Mouse (Mus musculus) forebrain, embryonic 13.5 days (tissue): ENCODE data around the gene Smim14. TPM values are rescaled to one million over a fixed set of nuclear protein-coding genes. Genes with fewer than 3 reads are reported as not detected.

Experiments
- ATAC-seq: fragments of 200-750 bp; cut with Nextera tagmentation; 2 replicates; pipeline ENCODE4 v1.8.0; 2017
- H3K27ac ChIP-seq: fragments of 300-500 bp; sonication (generic); 2 replicates; pipeline ENCODE4 v1.5.1; 2015; ENCODE audit warnings: inconsistent platforms, mild to moderate bottlenecking, moderate library complexity
- H3K27me3 ChIP-seq: fragments of 300-500 bp; sonication (generic); 2 replicates; pipeline ENCODE4 v1.6.1; 2015; ENCODE audit warnings: mild to moderate bottlenecking, inconsistent platforms
- H3K36me3 ChIP-seq: fragments of 300-500 bp; sonication (generic); 2 replicates; pipeline ENCODE4 v1.6.1; 2015; ENCODE audit warnings: mild to moderate bottlenecking, inconsistent platforms; ENCODE audit not compliant: poor library complexity, severe bottlenecking
- H3K4me1 ChIP-seq: fragments of 300-500 bp; sonication (generic); 2 replicates; pipeline ENCODE4 v1.6.1; 2015; ENCODE audit warnings: inconsistent platforms
- H3K4me2 ChIP-seq: fragments of 300-500 bp; sonication (generic); 2 replicates; pipeline ENCODE4 v1.6.1; 2015; ENCODE audit warnings: inconsistent platforms, mild to moderate bottlenecking, moderate library complexity
- H3K4me3 ChIP-seq: fragments of 300-500 bp; sonication (generic); 2 replicates; pipeline ENCODE4 v1.5.1; 2015; ENCODE audit warnings: mild to moderate bottlenecking, inconsistent platforms
- H3K9ac ChIP-seq: fragments of 300-500 bp; sonication (generic); 2 replicates; pipeline ENCODE4 v1.6.1; 2015; ENCODE audit warnings: mild to moderate bottlenecking, inconsistent platforms
- H3K9me3 ChIP-seq: fragments of 300-500 bp; sonication (generic); replicated peaks from 2 replicates; pipeline ENCODE4 v1.6.1; 2016; ENCODE audit warnings: inconsistent platforms
- WGBS: fragments of 180-500 bp; shearing (Covaris S2); methylation state at CpG from one replicate; pipeline ENCODE4 v1.1.7; 2015; 5-methylcytosine and 5-hydroxymethylcytosine counted together
- polyA plus RNA-seq: library from polyadenylated mRNA; unstranded; fragments of >200 nt; fragmentation: Nextera tagmentation; extraction: Ambion mirVana; gene quantifications from 2 replicates; pipeline ENCODE4 v1.2.1, GENCODE M21; 2015

Smim14 gene
- polyA plus RNA-seq, 1 experiment from 2014 or later: 133 TPM

DNA sequence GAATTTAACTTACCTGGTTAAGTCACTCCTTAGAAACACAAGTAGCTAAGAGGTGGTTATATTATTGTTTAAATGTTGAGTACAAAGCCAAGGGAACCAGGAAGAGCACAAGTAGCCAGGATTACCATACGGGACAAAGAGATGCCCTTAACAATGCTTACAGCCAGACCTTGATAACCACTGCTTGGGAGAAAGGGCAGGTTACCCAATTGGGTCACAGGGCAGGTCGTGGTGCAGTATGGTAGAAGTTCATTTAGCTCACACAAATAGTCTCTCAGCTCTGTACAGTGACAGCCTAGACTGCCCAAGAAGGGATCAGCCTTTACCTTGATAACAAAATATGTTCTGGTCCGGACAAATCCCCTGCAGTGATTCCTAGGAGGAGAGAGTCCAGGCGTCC lies 88.0 kb downstream of the Smim14 start:
- Histone ChIP-seq H3K9me3 (no peaks in the 10 kb centered on the region), H3K4me1 (no peaks in the 10 kb centered on the region), H3K4me2 (no peak overlapping the region), H3K9ac (no peak overlapping the region), H3K4me3 (no peak overlapping the region), H3K27ac (no peak overlapping the region), H3K27me3 (no peaks in the 10 kb centered on the region), H3K36me3 (peaks cover 25% of the 10 kb centered on the region)
- ATAC-seq: no peak
- 80% methylated on average over 4 of the region's 4 CpGs for WGBS

DNA sequence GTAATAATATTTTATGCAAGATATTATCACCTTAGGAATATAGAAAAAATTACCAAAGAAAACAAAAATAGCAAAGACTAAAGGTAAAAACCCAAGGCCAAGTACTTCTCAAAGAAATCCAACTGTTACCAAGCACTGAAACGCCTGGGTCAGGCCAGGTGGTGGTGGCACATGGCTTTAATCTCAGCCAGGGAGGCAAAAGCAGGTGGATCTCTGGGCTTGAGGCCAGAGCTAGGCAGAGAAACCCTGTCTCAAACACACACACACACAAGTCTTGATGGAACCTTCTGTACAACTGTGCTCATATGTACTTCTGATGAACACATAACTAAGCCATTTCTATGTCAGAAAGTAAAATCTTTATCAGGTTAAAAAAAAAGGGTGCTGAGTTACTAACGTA lies 89.2 kb downstream of the Smim14 start:
- H3K4me1 ChIP-seq: no peaks in the 10 kb centered on the region
- no peaks in the 10 kb centered on the region for H3K9me3 ChIP-seq
- no peak overlapping the region for H3K4me2 ChIP-seq
- peaks cover 24% of the 10 kb centered on the region for H3K36me3 ChIP-seq
- no peaks in the 10 kb centered on the region for H3K27me3 ChIP-seq
- no peak overlapping the region for H3K9ac ChIP-seq
- 81% methylated on average over 2 of the region's 2 CpGs for WGBS
- H3K4me3 ChIP-seq: no peak overlapping the region
- ATAC-seq: no peak
- H3K27ac ChIP-seq: no peak overlapping the region

DNA sequence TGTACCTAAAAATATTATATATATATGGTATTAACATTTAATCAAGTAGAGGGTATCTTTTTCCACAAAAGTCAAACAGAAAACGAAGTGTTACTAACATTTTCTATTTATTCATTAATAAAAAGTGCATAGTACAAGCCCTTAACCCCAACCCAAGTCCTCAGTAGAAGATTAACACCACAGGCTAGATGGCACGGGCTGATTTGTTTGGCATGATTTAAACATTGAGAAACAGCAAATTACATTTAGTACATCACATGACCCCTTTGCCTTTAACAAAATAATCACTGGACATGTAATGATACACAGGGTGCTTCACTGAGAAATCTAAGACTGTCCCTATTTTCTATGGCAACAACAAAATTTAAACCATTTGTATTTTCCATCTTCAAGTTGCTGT lies 90.2 kb downstream of the Smim14 start:
- H3K9ac ChIP-seq: no peak overlapping the region
- H3K27ac ChIP-seq: no peak overlapping the region
- H3K27me3 ChIP-seq: no peaks in the 10 kb centered on the region
- WGBS: 82% methylated on average over 2 of the region's 2 CpGs
- no peaks in the 10 kb centered on the region for H3K4me1 ChIP-seq
- peaks cover 17% of the 10 kb centered on the region for H3K36me3 ChIP-seq
- H3K9me3 ChIP-seq: no peaks in the 10 kb centered on the region
- no peak for ATAC-seq
- no peak overlapping the region for H3K4me2 ChIP-seq
- no peak overlapping the region for H3K4me3 ChIP-seq

DNA sequence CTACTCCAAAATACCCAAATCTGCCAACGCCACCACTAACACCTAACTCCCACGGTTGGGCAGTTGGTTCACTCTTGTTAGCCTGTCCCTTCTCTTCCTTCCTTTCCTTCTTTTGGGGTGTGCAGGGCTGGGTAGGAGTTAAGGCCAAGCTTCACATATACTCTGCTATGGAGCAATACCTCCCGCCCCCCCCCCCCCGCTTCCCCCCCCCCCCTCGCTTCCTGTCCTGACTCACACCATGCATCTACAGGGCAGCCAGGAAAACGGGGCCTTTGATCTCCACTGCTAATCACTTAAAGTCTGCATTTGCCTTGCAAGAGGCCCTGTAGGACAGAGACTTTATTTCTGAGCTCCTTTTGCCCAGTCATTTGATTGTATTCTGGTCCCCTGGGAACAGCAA lies 92.0 kb downstream of the Smim14 start:
- no peak overlapping the region for H3K27ac ChIP-seq
- no peak for ATAC-seq
- no peak overlapping the region for H3K4me2 ChIP-seq
- no peak overlapping the region for H3K9ac ChIP-seq
- no peaks in the 10 kb centered on the region for H3K27me3 ChIP-seq
- peaks cover 13% of the 10 kb centered on the region for H3K36me3 ChIP-seq
- no peaks in the 10 kb centered on the region for H3K9me3 ChIP-seq
- 93% methylated on average over 2 of the region's 6 CpGs for WGBS
- no peak overlapping the region for H3K4me3 ChIP-seq
- no peaks in the 10 kb centered on the region for H3K4me1 ChIP-seq

DNA sequence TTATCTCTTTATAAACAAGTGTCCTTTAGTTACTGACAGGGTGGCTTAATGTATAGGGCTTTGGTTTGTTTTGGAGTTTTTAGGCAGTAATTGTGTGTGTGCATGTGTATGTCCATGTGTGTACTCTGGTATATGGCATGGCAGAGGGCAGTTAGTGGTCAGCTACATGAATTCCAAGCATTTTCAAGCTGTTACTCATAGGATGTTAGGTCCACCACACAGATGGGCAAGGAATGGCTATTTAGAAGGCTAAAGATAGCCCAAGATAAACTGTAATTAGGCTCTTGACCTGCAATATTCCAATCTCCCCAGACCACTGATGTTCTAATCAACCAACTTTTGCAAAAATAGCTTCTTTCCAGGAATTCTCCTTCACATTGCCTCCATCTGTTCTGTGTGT lies 98.9 kb downstream of the Smim14 start:
- no peaks in the 10 kb centered on the region for H3K36me3 ChIP-seq
- no peak overlapping the region for H3K9ac ChIP-seq
- H3K4me1 ChIP-seq: peaks cover 12% of the 10 kb centered on the region
- H3K9me3 ChIP-seq: no peaks in the 10 kb centered on the region
- no peak overlapping the region for H3K4me2 ChIP-seq
- H3K27me3 ChIP-seq: no peaks in the 10 kb centered on the region
- H3K4me3 ChIP-seq: no peak overlapping the region
- no peak overlapping the region for H3K27ac ChIP-seq
- ATAC-seq: no peak

DNA sequence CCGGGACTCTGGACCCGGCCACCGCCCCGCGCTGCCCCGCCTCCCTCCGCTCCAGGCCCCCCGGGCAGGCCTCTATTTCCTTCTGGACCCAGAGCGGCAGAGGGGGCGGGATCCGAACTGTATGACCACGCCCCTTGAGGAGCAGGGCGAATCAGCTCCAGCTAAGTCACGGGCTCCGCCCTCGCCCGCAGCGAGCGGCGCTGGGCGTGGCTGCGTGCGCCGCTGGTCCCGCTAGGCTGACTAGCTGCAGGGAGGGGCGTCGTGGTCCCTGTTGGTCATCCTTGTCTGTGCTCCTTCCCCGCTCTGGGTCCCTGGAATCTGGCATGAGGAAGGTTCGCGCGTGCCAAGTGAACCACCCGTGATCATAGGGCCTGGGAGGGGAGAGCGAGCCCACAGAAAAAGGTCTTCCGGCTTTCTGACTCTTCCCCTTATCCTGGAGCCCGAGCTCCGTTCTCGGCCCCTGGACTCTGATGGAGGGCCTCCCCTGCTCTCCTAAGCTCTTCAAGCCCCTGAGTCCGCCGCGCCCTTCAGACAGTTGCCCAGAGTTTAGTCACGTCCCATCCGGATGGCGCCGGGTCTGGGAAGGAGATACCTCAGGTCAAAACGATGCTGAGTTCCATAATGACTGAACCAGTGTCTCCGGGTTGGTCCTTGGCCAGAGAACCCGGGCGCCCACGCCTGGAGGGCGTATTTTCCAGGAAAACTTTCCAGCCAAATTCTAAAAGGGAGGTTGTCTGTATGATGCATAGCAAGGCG lies 101.0 kb downstream of the Smim14 start, which contains the start of gene Ugdh:
Gene Ugdh, minus strand, starts transcription at position 144 of the 756 bp plus-strand sequence.
- peak; percentile 99 for ATAC-seq
- H3K4me1 ChIP-seq: peaks cover 12% of the 10 kb centered on the region
- H3K9ac ChIP-seq: peak within 1 kb of the TSS; percentile 90
- H3K27me3 ChIP-seq: no peaks in the 10 kb centered on the region
- H3K36me3 ChIP-seq: no peaks in the 10 kb centered on the region
- no peaks in the 10 kb centered on the region for H3K9me3 ChIP-seq
- peak within 1 kb of the TSS; percentile 86 for H3K4me2 ChIP-seq
- peak within 1 kb of the TSS; percentile 65 for H3K27ac ChIP-seq
- peak within 1 kb of the TSS; percentile 83 for H3K4me3 ChIP-seq
- WGBS: under 1% methylated on average over 47 of the region's 51 CpGs

DNA sequence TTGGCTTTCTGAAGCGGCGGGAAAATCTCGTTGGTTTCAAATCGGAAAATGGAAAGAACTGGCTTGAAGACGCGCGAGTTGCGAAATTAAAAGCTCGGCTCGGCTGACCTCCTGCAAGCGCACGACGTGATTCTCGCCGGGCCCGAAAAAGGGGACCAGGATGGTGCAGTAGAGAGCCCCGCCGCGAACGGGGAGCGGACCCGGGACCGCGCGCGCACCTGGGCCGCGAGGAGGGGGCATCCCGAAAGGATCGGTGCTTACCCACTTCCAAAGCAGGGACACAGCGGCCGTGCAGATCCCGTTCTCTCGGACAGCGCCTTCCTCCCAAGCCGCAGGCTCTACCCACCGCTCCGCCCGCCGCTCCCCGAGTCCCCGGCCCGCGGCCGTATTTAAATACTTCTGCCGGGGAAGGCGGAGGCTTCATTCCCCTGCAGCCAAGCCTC lies 101.6 kb downstream of the Smim14 start:
- Histone ChIP-seq H3K27ac (peak overlapping the region; percentile 65), H3K4me3 (peak overlapping the region; percentile 83), H3K27me3 (no peaks in the 10 kb centered on the region), H3K4me1 (peaks cover 12% of the 10 kb centered on the region), H3K9me3 (no peaks in the 10 kb centered on the region), H3K9ac (peak overlapping the region; percentile 90), H3K4me2 (peak overlapping the region; percentile 86), H3K36me3 (no peaks in the 10 kb centered on the region)
- WGBS: under 1% methylated on average over 47 of the region's 47 CpGs
- no peak; the same call in none of the 2 replicates for ATAC-seq

DNA sequence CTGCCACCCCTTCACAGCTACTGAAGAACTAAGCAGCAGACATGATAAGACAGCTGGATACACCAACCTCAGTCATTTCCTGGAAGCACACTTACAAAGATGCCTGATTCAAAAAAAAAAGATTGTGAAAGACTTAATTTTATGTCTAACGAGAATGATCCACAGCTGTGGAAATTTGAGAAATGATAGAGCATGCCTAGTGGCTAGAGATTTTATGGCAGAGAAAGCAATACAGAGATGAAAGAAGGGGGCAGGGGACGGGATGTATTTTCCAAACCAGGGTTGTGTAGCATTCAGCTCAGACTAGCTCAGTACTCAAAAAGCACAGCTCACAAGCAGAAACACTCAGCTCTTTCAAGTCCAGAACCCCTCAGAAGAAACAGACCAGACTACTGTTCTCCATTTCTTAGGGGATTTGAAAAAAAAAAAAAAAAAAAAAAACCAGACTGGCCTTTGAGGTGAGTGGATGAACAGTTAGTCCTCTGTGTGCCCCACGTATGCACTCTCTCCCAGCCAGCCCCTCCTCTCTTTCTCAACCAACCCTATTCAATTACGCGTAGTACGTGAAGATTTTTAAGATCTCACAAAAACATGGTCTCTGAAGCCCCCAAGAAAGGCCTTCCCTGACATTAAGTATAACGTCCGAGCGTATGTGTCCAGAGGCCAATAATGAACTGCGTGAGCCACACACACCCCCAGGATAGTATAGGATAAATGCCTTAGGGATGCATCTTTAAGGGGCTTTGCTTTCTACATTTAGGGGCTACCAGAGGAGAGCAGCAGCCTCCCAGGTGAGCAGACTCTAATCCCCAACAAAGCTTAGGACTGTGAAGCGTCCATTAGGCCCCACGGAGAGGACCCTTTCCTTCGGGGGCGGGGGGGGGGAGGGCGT lies 102.3 kb downstream of the Smim14 start:
- H3K4me2 ChIP-seq: peak overlapping the region; percentile 86
- H3K9me3 ChIP-seq: no peaks in the 10 kb centered on the region
- H3K4me1 ChIP-seq: peaks cover 12% of the 10 kb centered on the region
- no peaks in the 10 kb centered on the region for H3K36me3 ChIP-seq
- ATAC-seq: 0 out of 2 replicates have a peak, but pooled peaks have one; percentile 9
- H3K4me3 ChIP-seq: peak overlapping the region; percentile 83
- peak overlapping the region; percentile 90 for H3K9ac ChIP-seq
- no peaks in the 10 kb centered on the region for H3K27me3 ChIP-seq
- 4% methylated on average over 15 of the region's 15 CpGs for WGBS
- peak overlapping the region; percentile 65 for H3K27ac ChIP-seq

DNA sequence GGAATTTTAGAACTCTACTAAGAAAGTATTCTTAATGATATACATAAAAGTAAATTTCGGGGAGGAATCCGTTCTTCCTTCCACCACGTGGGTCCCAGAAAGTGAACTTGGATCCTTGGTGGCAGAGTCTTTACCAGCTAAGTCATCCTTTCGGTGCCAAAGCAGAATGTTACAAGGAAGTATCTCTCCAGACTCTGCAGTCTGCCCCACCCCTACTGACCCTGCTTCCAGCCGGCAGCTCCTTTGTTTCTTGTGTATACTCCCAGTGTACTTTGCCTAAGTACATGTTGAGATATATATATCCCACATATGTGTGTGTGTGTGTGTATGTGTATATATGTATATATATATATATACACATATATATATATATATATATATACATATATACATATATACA lies 107.5 kb downstream of the Smim14 start:
- 94% methylated on average over 5 of the region's 5 CpGs for WGBS
- no peak overlapping the region for H3K9ac ChIP-seq
- H3K4me3 ChIP-seq: no peak overlapping the region
- H3K4me1 ChIP-seq: peaks cover 7% of the 10 kb centered on the region
- H3K36me3 ChIP-seq: peaks cover 20% of the 10 kb centered on the region
- no peak overlapping the region for H3K27ac ChIP-seq
- no peak overlapping the region for H3K4me2 ChIP-seq
- no peaks in the 10 kb centered on the region for H3K9me3 ChIP-seq
- ATAC-seq: no peak
- no peaks in the 10 kb centered on the region for H3K27me3 ChIP-seq

DNA sequence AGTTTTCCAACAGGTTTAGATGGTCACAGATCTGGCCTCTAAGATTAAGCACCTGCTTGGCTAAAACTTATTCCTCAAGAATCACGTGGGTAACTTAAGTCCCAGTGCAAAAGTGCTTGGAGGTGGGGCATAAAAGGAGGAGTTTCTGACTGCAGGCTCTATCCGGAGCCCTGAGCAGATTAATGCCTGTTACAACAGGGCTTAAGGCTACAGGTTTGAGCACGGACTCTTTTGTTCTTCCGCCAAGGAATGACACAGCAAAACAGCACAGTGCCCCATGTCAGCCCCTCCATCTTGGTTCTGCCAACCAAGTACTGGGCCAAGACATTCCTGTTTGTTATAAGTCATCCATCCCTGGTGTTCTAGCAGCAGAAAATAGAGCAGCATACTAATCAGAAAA lies 108.7 kb downstream of the Smim14 start:
- Histone ChIP-seq H3K4me3 (no peak overlapping the region), H3K4me2 (no peak overlapping the region), H3K9me3 (no peaks in the 10 kb centered on the region), H3K9ac (no peak overlapping the region), H3K27ac (no peak overlapping the region), H3K4me1 (no peaks in the 10 kb centered on the region), H3K36me3 (peaks cover 30% of the 10 kb centered on the region), H3K27me3 (no peaks in the 10 kb centered on the region)
- no peak for ATAC-seq
- WGBS: 33% methylated on average over 4 of the region's 4 CpGs

DNA sequence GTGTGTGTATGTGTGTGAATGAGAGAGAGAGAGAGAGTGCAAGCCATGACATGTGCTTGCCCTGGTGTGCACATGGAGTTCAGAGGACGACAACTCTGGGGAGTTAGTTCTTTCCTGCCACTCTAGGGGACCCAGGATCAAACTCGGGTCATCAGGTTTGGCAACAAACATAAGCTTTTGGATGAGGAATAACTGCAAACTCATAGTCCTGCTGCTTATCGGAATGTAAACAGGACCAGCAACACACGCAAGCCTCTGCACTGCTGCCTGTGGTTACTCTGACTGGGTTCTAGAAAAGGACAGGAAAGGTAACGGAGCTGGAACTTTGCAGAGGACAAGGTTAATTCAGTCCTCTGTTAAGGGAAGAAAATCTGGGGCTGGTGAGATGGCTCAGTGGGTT lies 111.7 kb downstream of the Smim14 start:
- H3K9me3 ChIP-seq: no peaks in the 10 kb centered on the region
- H3K27me3 ChIP-seq: no peaks in the 10 kb centered on the region
- H3K4me2 ChIP-seq: no peak overlapping the region
- WGBS: 92% methylated on average over 5 of the region's 5 CpGs
- H3K9ac ChIP-seq: no peak overlapping the region
- no peak overlapping the region for H3K27ac ChIP-seq
- H3K4me1 ChIP-seq: no peaks in the 10 kb centered on the region
- peaks cover 59% of the 10 kb centered on the region for H3K36me3 ChIP-seq
- ATAC-seq: no peak
- H3K4me3 ChIP-seq: no peak overlapping the region

DNA sequence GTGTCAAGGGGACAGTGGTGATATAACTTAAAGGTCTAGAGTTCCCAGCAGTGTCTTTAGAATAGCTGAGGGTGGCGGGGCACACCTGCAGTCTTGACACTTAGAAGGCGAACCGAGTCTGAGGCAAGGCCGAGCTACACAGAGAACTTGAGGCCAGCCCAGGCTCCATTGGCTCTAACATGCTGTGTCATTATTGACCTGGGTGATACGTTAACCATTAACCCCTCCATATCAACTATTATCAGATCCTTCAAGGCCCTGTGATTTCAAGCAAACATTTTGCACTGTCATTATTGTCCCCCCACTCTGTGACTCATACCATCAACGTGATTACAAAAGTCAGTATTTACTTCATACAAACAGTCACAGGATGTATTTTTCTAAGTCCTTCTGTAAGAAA lies 112.8 kb downstream of the Smim14 start:
- H3K9me3 ChIP-seq: no peaks in the 10 kb centered on the region
- no peak overlapping the region for H3K9ac ChIP-seq
- no peaks in the 10 kb centered on the region for H3K4me1 ChIP-seq
- ATAC-seq: no peak
- 94% methylated on average over 6 of the region's 6 CpGs for WGBS
- no peaks in the 10 kb centered on the region for H3K27me3 ChIP-seq
- H3K36me3 ChIP-seq: peaks cover 65% of the 10 kb centered on the region
- no peak overlapping the region for H3K4me2 ChIP-seq
- H3K4me3 ChIP-seq: no peak overlapping the region
- no peak overlapping the region for H3K27ac ChIP-seq
